Mouse (Mus musculus): ENCODE results near the gene Htr5a. TPM values are rescaled to one million over a fixed set of nuclear protein-coding genes. Genes with fewer than 3 reads are reported as not detected.

Gene Htr5a
- total RNA-seq (2022) = 10 to 100 TPM in 1 of 4 experiments, 1 to 10 TPM in 3; 7.5 to 10.2 (median 8.7) TPM

DNA sequence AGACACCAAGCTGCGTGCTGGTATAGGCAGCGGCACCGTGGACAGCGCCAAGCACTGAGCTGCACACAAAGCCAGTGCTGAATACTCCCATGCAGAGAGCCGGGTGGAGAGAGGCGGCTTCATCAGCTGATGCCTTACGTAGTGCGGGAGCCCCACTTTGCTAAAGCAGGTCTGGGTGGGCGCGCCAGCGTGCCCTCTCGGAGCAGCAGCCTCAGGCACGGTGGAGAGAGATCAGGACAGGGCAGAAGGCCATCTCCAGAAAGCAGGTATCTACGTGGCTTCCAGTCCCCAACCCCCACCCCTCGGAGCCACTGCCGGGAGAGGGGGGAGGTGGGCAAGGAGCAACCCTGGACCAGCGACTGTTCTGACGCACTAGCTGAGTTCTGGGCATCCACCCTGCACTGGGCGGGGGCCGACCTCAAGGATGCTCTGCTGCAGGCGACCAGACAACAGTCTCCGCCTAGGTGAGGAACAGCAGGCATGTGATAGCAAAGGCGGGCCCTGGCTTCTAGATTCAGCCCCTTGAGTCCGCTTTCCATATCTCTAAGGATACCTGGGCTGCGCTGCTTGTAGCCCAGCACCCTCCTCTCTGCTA, at the start of gene Htr5a:
Htr5a (plus strand) TSS at position 449 of the 595 bp plus-strand sequence.
- DNase-seq (ENCODE audit: low spot score in 2 of 2) = peak; percentile 41 to 48

DNA sequence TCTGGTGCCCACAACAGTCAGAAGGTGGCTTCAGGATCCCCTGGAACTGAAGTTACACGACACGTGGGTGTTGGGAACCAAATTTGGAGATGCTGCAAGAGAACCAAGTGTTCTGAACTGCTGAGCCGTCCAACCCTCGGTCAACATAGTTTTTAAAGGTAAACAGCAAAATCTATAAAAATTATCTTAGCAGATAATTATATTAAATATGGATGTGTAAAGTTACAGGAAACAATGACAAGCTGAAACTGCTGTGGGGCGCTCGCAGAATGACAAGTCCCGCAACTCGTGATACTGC, 49.8 kb upstream of the Htr5a start:
- no peak for DNase-seq (ENCODE audit: low spot score in 2 of 2)

DNA sequence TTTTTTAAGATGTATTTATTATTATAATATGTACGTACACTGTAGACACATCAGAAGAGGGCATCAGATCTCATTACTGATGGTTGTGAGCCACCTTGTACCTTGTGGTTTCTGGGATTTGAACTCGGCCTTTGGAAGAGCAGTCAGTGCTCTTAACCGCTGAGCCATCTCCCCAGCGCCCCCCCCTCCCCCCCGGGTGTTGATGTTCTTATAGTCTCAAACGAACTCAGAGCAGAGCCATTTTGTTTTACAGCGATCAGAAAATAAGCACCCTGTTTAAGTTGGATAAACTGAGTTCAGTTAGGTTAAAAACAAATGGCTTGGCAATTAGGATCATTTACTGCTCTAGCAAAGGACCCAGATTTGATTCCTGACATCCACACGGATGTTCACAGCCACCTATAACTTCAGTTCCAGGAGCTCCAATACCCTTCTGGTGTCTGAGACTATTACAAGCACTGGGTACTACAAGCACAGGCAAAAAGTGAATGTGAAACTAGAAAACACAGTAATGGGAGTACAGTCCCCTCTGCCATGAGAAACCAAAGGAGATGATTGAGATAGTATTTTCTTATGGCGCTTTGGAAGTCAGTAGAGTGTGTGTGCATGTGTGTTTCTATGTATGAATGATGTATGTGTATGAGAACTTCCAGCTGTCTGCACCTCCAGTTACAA, 49.3 kb upstream of the Htr5a start:
- no peak for DNase-seq (ENCODE audit: low spot score in 2 of 2)

DNA sequence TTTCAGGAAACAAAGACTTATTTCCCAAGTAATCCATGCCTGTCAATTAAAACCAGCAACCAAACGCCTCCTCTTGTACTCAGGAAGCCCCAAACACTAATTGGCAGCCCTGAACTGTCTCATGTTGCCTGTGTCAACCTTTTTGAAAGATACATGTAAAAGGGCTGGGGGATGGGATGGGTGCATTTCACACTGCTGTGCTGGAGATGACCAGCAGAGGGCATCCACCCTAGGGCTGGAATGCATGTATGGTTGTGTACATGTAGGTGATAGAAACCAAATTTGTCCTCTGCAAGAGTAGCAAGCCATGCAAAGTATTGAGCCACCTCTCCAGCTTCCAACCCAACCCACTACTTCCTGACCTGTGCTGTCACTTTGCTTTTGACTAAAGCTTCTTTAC, 48.0 kb upstream of the Htr5a start:
- DNase-seq (ENCODE audit: low spot score in 2 of 2) = peak; percentile 52 to 76

DNA sequence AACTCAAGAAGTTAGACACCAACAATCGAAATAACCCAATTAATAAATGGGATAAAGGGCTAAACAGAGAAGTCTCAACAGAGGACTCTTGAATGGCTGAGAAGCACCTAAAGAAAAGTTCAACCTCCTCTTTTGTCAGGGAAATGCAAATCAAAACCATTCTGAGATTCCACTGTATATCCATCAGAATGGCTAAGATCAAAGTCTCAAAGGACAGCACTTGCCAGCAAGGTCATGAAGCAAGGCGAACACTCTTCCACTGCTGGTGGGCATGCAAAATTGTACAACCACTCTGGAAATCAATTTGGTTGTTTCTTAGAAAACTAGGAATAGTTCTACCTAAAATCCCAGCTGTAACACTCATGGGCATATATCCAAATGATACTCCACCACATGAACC, 27.7 kb upstream of the Htr5a start:
- DNase-seq (ENCODE audit: low spot score in 2 of 2) = no peak

DNA sequence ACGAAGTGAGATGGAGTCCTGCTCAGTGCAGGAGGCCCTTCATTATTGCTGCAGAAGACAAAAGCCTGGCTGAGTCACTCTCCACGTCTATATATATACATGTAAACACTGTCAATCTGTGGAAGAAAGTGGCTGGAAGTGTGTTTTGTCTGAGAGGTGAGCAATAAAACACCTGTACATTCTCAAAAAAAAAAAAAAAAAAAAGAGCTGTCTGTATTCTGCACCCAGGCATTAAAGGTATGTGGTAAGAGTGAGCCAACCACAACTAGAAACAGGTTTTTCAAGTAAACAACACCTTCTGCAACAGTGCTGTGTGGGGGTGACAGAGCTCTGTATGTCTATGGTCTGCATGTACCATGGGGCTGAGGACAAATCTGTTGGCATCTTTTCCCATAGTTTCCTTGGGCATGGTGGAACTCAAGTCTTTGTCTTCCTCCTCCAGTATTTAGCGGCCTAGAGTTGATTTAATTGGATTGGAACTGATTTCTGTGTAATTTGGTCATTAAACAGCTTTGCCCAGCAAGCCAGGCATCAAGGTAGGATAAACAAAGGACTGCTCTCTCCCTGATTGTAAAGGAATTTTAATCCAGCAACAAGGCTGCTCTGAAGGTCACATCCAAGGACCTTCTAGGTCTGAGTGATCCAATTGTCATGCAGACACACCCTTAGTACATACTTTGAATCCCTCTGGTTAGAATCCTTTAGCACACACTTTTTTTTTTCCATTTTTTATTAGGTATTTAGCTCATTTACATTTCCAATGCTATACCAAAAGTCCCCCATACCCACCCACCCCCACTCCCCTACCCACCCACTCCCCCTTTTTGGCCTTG, 22.9 kb upstream of the Htr5a start:
- DNase-seq (ENCODE audit: low spot score in 2 of 2) = no peak

DNA sequence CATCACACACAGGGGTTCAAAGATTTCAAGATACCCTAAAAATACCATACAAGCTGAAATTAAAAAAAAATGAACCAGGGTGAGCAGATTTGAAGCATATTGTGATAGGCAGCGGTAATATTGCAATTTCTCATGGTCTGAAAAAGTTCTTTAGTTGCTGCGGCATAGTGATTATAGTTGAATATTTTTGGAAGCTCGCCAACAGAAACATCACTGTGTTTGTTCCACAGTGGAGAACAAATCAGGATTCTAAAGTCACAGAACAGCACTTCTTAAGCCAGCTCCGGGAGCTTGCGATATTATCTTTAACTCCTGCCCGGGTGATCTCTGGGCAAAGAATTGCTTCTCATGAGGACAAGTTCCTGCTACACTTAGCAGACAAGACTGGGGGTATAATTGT, 20.8 kb upstream of the Htr5a start:
- no peak for DNase-seq (ENCODE audit: low spot score in 2 of 2)

DNA sequence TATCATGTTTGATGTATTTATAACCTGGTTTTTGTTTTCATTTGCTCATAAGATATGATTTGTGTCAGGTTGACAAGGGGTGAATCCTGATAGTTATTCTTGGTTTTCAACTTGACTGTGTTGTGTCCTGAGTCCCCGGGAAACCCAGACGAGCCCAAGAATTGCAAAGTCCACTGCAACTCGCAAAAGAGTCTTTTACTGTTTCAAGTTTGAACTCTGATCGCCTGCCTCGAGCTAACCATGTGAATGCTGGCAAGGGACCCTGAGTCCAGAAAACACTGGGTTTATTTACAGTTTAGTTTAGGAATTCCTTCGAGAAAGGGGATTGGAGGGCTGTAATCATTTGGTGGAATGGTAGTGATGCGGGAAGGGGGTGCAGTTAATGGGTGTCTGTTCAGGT, 14.0 kb upstream of the Htr5a start:
- DNase-seq (ENCODE audit: low spot score in 2 of 2) = no peak

DNA sequence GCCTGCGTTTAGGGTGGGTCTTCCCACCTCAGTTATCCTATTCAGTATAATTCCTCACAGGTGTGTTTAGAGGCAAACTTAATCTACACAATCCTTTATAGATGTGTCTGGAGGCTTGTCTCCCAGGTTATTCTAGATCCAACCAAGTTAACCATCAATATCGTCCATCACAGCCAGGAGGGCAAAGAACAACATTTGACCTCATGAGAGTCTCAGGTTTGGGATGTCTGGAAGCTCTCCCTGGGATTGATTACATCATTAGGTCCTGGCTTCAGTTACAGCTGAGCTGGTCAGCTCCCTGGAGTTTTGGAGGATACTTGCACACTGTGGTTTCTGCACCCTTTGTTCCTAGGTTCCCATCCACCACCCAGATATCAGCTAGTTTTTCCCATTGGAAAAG, 6.9 kb upstream of the Htr5a start:
- DNase-seq (ENCODE audit: low spot score in 2 of 2) = no peak

DNA sequence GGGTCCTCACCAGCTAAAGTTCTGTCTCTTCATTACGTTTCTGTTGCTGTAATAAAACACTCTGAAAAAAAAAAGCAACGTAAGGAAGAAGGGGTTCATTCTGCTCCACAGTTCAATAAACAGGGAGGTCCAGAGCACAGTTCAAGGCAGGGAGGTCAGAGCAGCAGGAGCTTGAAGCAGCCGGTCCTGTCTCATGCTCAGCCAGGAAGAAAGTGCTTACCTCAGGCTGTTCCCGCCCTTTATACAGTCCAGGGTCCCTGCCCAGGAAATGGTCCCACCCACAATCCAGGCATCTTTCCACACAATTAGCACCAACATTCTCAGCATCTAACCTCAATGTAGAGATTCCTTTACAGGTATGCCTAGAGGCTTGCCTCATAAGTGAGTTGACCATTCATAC, 3.9 kb upstream of the Htr5a start:
- DNase-seq (ENCODE audit: low spot score in 2 of 2) = no peak

DNA sequence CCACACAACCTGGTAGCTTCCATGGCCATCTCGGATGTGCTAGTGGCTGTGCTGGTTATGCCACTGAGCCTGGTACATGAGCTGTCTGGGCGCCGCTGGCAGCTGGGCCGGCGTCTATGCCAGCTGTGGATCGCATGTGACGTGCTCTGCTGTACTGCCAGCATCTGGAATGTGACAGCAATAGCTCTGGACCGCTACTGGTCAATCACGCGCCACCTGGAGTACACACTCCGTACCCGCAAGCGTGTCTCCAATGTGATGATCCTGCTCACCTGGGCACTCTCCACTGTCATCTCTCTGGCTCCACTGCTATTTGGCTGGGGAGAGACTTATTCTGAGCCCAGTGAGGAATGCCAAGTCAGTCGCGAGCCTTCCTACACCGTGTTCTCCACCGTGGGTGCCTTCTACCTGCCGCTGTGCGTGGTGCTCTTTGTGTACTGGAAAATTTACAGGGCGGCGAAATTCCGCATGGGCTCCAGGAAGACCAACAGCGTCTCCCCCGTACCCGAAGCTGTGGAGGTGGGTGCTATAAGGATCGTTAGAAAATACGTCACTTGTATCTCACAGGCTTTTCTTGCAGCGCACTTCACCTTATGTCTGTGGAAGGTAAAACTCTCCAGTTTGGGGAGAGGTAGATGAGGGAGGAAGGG, 847 bp downstream of the Htr5a start:
- peak; percentile 21 to 25 for DNase-seq (ENCODE audit: low spot score in 2 of 2)

DNA sequence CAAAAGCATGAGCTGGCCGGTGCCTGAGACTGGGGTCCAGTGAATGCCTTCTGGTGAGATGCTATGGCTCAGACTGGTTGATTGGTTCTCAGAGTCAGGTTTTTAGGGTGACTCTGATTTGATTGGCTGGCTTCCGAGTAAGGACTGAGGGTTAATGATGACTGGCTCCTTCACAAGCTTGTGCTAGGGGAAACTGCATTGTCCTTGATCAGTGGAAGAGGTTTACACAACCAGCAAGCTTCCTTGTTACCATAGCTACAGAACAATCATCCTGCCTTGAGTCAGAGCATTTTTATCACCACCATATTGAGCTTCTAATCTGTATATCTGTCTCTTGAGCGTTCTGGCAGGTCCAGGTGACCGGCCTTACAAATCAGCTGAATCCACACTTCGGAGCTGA, 5.0 kb downstream of the Htr5a start:
- no peak for DNase-seq (ENCODE audit: low spot score in 2 of 2)

DNA sequence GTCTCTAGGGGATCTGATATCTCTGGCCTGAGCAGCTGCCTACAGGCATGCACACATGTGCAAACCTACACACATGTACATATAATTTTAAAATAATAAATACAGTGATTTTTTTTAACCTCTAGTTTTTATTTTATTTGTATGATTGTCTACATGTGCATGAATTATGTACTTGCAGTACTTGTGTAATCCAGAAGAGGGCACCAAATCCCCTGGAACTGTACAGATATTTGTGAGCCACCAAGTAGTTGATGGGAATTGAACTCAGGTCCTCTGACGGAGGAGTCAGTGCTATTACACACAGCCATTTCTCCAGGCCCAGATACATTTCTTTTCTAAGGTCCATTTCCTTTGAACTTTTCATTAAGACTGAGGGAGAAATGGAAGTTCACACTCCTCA, 12.3 kb downstream of the Htr5a start:
- DNase-seq (ENCODE audit: low spot score in 2 of 2) = no peak

DNA sequence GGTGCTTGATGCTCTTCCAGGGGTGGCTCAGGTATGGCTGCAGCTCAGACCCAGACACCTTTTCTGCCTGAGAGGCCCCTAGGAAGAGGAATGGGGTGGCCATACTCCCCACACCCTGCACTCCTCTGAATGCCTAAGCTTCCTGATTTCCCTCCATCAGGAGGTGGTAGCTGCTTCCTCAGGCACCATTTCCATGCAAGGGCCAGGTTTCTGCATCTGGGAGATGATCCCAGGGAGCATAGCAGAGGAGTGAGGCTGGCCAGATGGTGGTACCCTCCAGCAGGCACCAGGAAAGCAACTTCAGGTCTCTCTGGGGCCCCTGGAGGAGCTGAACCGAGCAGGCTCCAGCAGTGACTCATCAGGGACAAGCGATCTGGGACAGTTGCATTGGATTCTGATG, 13.8 kb downstream of the Htr5a start:
- DNase-seq (ENCODE audit: low spot score in 2 of 2) = no peak

DNA sequence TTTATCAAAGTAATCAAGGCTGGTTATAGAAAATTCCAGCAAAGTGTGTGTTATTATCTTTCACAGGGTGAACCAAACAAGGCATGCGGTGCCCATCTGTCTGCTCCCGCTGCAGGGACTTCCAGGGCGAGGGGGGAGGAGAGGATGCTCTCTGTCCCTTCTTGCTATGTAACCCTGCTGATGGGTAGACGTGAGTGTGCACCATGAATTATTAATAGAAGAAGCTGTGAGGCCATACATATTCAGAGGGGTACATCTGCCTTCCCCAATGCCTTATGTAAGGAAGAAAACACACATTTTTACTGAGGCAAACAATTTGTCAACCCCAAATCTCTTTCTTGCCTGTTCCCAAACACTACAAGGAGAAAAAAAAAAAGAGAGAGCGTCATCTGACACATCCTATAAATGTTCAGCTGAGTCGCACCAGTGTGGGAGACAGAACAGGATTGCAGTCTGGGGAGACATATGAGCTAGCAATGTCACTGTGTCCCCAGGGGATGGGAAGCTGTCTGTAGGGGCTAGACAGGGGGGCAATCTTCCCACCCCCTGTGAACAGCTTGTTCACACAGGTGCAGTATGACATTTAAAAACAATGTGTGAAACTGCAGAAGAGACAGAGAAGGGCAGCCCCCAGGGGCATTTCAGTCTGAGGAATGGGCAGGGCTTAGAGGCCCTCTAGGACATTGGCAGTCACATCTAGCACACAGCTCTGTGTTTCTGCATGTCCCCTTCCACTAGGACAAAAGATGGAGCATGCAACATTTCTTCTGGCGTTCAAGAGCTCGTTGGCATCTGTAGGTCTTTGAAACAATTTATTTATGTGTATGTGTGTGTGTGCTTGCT, 31.5 kb downstream of the Htr5a start:
- peak; percentile 40 to 46 for DNase-seq (ENCODE audit: low spot score in 2 of 2)

DNA sequence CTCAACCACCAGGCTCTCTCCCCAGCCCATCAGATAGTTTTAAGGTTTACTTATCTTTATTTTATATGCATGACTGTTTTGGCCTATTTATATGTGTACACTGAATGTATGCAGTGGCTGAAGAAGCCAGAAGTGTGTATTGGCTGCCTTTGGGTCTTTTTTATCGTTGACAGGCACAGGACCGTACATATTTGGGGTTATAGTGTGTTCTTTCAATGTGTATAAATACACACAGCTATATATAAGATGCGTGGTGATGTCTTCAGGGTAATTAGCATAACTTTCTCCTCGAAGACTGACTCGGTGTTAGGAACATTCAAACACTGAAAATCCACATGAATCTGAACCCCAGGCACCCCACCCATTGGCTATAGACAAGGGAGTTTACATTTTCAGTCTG, 32.3 kb downstream of the Htr5a start:
- no peak for DNase-seq (ENCODE audit: low spot score in 2 of 2)

DNA sequence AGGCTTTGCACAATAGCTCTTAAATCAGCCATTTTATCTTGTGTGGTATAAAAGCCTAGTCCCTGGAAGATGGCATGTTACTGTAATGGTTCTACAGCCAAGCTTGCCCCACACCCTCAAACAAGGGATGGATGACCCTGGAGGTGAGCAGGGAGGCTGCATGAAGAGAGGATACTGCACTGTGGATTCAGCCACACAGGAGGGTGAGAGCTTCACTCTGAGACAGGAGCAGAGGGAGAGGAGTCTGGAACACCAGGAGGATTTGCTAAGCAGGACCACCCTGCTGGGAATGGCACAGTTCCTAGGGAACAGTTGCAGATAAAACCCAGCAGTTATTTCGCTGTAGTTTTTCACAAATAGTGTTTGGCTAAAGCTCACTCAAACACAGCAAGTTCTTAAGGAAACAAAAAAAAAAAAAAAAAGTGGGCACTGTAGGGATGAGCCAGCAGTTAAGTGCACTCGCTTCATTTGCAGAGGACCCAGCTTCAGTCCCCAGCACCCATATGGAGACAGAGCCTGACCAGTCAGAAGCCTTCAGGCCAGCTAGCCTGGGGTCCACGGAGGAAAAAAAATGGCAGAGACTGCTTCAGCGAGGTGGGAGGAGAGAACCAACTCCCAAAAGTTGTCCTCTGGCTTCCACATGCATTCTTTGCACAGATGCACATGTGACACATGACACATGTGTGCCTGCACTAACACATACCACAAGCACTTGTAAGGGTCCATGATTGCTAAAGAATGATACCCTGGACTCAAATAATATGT, 33.6 kb downstream of the Htr5a start:
- DNase-seq (ENCODE audit: low spot score in 2 of 2) = no peak

DNA sequence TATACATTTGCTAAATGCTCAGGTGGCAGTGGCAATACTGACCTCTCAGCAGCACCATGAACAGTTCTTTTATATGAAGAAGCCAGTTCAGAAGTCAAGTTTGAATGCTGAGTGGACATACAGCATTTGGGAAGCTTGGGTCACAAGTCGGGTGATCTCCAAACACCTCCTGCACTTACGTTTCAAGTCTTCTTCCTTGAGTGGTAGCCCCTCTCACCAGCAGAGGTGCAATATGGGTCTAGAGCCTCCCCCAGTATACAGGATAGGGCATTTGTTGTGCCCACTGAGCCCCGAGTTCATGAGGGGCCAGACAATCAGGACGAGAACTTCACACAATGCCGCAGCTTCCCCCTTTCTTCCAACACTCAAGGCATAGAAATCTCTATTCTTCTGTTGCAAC, 36.4 kb downstream of the Htr5a start:
- no peak for DNase-seq (ENCODE audit: low spot score in 2 of 2)

DNA sequence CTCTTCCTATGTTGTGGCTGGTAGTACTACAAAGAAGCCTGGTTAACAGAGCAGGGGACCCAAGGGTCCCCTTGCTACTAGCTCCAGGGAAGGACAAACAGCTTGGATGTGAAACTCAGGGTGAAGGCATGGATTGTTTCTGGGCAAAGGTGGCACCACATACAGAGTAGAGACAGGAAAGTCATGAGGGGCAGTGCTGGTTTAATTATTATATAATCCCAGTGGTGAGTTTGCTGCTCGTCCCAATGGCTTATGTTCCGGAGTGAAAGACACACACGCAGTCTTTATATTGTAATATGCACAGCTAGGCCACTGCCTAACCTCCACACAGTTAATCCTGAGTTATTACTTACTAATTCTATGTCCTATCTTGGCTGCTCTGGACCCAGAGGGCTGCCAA, 37.8 kb downstream of the Htr5a start:
- no peak for DNase-seq (ENCODE audit: low spot score in 2 of 2)

DNA sequence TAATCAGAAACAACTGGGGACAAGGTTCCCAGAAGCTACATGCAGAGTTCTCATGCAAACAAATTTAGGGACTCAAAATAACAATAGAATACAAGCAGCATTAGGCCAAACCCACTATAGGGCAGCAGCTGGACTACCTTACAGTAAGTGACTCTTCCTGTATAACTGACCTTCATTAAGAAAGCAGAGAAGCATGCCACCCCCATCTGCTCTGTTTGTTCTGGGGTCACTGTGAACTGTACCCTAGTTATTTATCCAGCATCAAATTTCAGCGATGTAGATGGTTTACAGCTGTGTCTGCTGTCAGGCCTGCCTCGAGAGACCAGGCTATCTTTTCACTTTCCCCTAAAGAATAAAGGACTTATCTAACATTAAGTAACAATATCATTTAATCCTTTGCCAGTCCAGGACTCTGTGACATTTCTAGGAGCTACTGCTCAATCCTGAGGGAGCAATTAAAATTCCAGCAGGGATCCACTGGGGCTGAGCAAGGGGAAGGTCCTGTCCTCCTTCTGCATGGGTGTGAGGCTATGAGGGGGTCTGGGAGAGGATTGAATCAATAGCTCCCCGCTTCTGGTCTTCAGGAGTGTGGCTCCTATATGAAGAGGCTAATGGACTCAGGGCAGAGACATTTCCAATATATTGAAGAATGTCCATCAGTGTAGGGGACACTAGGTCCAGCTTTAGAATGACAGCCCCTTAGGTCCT, 38.5 kb downstream of the Htr5a start:
- no peak for DNase-seq (ENCODE audit: low spot score in 2 of 2)

Data from layer of hippocampus, adult 8-10 months (tissue).